Mouse (Mus musculus) myocyte (in vitro differentiated cells): Measurements from ENCODE around the gene Poldip2. TPM values are rescaled to one million over a fixed set of nuclear protein-coding genes. Genes with fewer than 3 reads are reported as not detected.

Experiments
- H3K27me3 ChIP-seq: one replicate; pipeline ENCODE4 v1.6.1; 2011; ENCODE audit not compliant: control insufficient read depth, insufficient read depth, insufficient read length
- H3K36me3 ChIP-seq: one replicate; pipeline ENCODE4 v1.6.1; 2011; ENCODE audit not compliant: control insufficient read depth, insufficient read depth
- H3K4me2 ChIP-seq: one replicate; pipeline ENCODE4 v1.6.1; 2011; ENCODE audit warnings: low read depth, control low read depth
- H3K4me3 ChIP-seq: one replicate; pipeline ENCODE4 v1.5.1; 2011; ENCODE audit warnings: mild to moderate bottlenecking, control low read depth, moderate library complexity
- H3K79me2 ChIP-seq: one replicate; pipeline ENCODE4 v1.6.1; 2011; ENCODE audit not compliant: control insufficient read depth, insufficient read depth
- H3ac ChIP-seq: one replicate; pipeline ENCODE4 v1.6.1; 2011; ENCODE audit not compliant: control insufficient read depth, insufficient read length
- CEBPB ChIP-seq: IDR thresholded peaks from 2 replicates; pipeline ENCODE4 v1.6.1; 2011; ENCODE audit warnings: mild to moderate bottlenecking, moderate library complexity; ENCODE audit not compliant: poor library complexity, insufficient read depth, severe bottlenecking
- E2F4 ChIP-seq: IDR thresholded peaks from one replicate; pipeline ENCODE4 v1.6.1; 2011; ENCODE audit warnings: mild to moderate bottlenecking, control low read depth, moderate library complexity; ENCODE audit not compliant: insufficient read depth
- MAX ChIP-seq: IDR thresholded peaks from one replicate; pipeline ENCODE4 v1.6.1; 2011; ENCODE audit warnings: low read depth, mild to moderate bottlenecking, control low read depth
- MYOD1 ChIP-seq, 3 experiments: IDR thresholded peaks; one replicate each; pipeline ENCODE4 v1.6.1; 2011; ENCODE audit warnings: control low read depth in 2 of 3, low read depth in 2 of 3, mild to moderate bottlenecking in 2 of 3, moderate library complexity in 1 of 3; ENCODE audit not compliant: insufficient read length in 2 of 3, control insufficient read depth in 1 of 3
- MYOG ChIP-seq, 3 experiments: IDR thresholded peaks; one replicate each; pipeline ENCODE4 v1.6.1; 2011; ENCODE audit warnings: control low read depth in 2 of 3, low read depth in 2 of 3, mild to moderate bottlenecking in 2 of 3; ENCODE audit not compliant: insufficient read length in 2 of 3, control insufficient read depth in 1 of 3, insufficient read depth in 1 of 3
- POLR2A ChIP-seq: IDR thresholded peaks from one replicate; pipeline ENCODE4 v1.6.1; 2011; ENCODE audit warnings: low read depth, mild to moderate bottlenecking, control low read depth, moderate library complexity; ENCODE audit not compliant: insufficient read length
- POLR2AphosphoS2 ChIP-seq: IDR thresholded peaks from one replicate; pipeline ENCODE4 v1.6.1; 2011; ENCODE audit warnings: low read depth, control low read depth; ENCODE audit not compliant: insufficient read length
- REST ChIP-seq: IDR thresholded peaks from one replicate; pipeline ENCODE4 v1.6.1; 2011; ENCODE audit warnings: mild to moderate bottlenecking, control low read depth, moderate library complexity; ENCODE audit not compliant: insufficient read depth, insufficient read length
- SRF ChIP-seq: IDR thresholded peaks from one replicate; pipeline ENCODE4 v1.6.1; 2011; ENCODE audit warnings: low read depth; ENCODE audit not compliant: control insufficient read depth, insufficient read length
- TCF12 ChIP-seq: IDR thresholded peaks from one replicate; pipeline ENCODE4 v1.6.1; 2011; ENCODE audit warnings: mild to moderate bottlenecking, control low read depth; ENCODE audit not compliant: poor library complexity, insufficient read depth, severe bottlenecking
- TCF3 ChIP-seq: IDR thresholded peaks from one replicate; pipeline ENCODE4 v1.6.1; 2011; ENCODE audit warnings: low read depth, control low read depth; ENCODE audit not compliant: insufficient read length
- USF1 ChIP-seq: IDR thresholded peaks from one replicate; pipeline ENCODE4 v1.6.1; 2011; ENCODE audit warnings: low read depth, mild to moderate bottlenecking, control low read depth, moderate library complexity
- polyA plus RNA-seq: library from polyadenylated mRNA; unstranded; fragments of >200 nt; fragmentation: generic; extraction: Trizol; gene quantifications from one replicate; pipeline ENCODE4 v1.2.1, GENCODE M21; 2012; ENCODE audit warnings: missing spikeins

The Poldip2 gene
- polyA plus RNA-seq, 1 experiment: 103 TPM

- TF ChIP-seq USF1: no peak
- TF ChIP-seq MAX: no peak
- TF ChIP-seq TCF3: no peak
- no peak for TF ChIP-seq MYOG (IDR thresholded peaks at IDR 0.05; ENCODE audit: control insufficient read depth in 1 of 3, insufficient read depth in 1 of 3, insufficient read length in 2 of 3, low read depth in 2 of 3)
- peaks cover 29% of the 10 kb centered on the region for H3K79me2 ChIP-seq
- H3K4me2 ChIP-seq: no peak overlapping the region
- H3K36me3 ChIP-seq: peaks cover 35% of the 10 kb centered on the region
- no peak overlapping the region for H3ac ChIP-seq
- H3K27me3 ChIP-seq: no peaks in the 10 kb centered on the region
- H3K4me3 ChIP-seq: no peak overlapping the region
Measured at GRCm38 (mm10) chr11:78515549-78516325, 3.7 kb downstream of the Poldip2 start.

DNA sequence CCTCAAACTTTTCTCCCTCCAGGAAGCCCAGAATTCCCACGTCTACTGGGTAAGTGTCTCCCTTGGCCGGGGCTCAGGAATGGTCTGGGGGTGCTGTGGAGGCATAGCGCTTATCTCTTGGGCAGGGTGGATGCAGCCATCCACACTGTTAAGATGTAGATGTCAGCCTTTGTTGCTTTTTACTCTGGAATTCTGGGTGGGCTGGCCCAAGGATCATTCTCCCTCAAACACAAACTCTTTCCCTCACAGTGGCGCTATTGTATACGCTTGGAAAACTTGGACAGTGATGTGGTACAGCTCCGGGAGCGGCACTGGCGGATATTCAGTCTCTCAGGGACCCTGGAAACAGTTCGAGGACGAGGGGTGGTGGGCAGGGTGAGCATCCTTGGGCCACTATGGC is 6.9 kb downstream of the Poldip2 start:
- H3K4me2 ChIP-seq: no peak overlapping the region
- no peak overlapping the region for H3ac ChIP-seq
- TF ChIP-seq TCF3 (no peak), POLR2AphosphoS2 (peak; percentile 56)
- H3K4me3 ChIP-seq: no peak overlapping the region
- H3K36me3 ChIP-seq: peaks cover 53% of the 10 kb centered on the region
- H3K79me2 ChIP-seq: peaks cover 2% of the 10 kb centered on the region
- no peaks in the 10 kb centered on the region for H3K27me3 ChIP-seq

- TF ChIP-seq TCF12 (no peak), REST (no peak), MYOG (IDR thresholded peaks at IDR 0.05; ENCODE audit: control insufficient read depth in 1 of 3, insufficient read depth in 1 of 3, insufficient read length in 2 of 3, low read depth in 2 of 3) (no peak), POLR2A (no peak), MAX (no peak), SRF (no peak), USF1 (no peak), MYOD1 (IDR thresholded peaks at IDR 0.05; ENCODE audit: control insufficient read depth in 1 of 3, insufficient read length in 2 of 3, low read depth in 2 of 3) (no peak), E2F4 (no peak), CEBPB (no peak), POLR2AphosphoS2 (no peak), TCF3 (no peak)
- peaks cover 63% of the 10 kb centered on the region for H3K36me3 ChIP-seq
- no peaks in the 10 kb centered on the region for H3K27me3 ChIP-seq
- no peaks in the 10 kb centered on the region for H3K79me2 ChIP-seq
- H3ac ChIP-seq: no peak overlapping the region
- no peak overlapping the region for H3K4me3 ChIP-seq
- H3K4me2 ChIP-seq: no peak overlapping the region
Measured at GRCm38 (mm10) chr11:78521880-78522279, 9.9 kb downstream of the Poldip2 start.

- Histone ChIP-seq H3K4me3 (no peak overlapping the region), H3ac (no peak overlapping the region), H3K27me3 (no peaks in the 10 kb centered on the region), H3K79me2 (no peaks in the 10 kb centered on the region), H3K36me3 (peaks cover 67% of the 10 kb centered on the region), H3K4me2 (no peak overlapping the region)
- no peak for TF ChIP-seq CEBPB
- TF ChIP-seq TCF3: no peak
- peak; percentile 20 for TF ChIP-seq POLR2AphosphoS2
- TF ChIP-seq REST: no peak
- TF ChIP-seq MAX: no peak
Measured at GRCm38 (mm10) chr11:78522481-78522997, 10.5 kb downstream of the Poldip2 start.

- Histone ChIP-seq H3K36me3 (peaks cover 66% of the 10 kb centered on the region), H3ac (no peak overlapping the region), H3K79me2 (no peaks in the 10 kb centered on the region), H3K4me2 (no peak overlapping the region), H3K4me3 (no peak overlapping the region), H3K27me3 (no peaks in the 10 kb centered on the region)
- TF ChIP-seq MYOD1 (IDR thresholded peaks at IDR 0.05; ENCODE audit: control insufficient read depth in 1 of 3, insufficient read length in 2 of 3, low read depth in 2 of 3): peak in 2 of 3 experiments; percentile 3 to 5
- TF ChIP-seq POLR2A: no peak
Measured at GRCm38 (mm10) chr11:78523241-78523955, 11.4 kb downstream of the Poldip2 start.
